Mouse (Mus musculus) brain, embryonic 18.5 days (tissue): ENCODE measurements around the gene Lhx8.

ENCODE experiments used
- DNase-seq: peaks from one replicate; pipeline ENCODE4 v3.0.0-alpha.2; 2012; ENCODE audit warnings: low read depth, low spot score

Gene Lhx8

GRCm38 (mm10) chr3:154330181-154331002 is at the start of gene Lhx8:
Gene Lhx8, minus strand, starts transcription at chr3:154330659.
- no peak for DNase-seq

- no peak for DNase-seq
These were observed 43.1 kb upstream of the Lhx8 start for GRCm38 (mm10) chr3:154373536-154373935.

GRCm38 (mm10) chr3:154372688-154373087 is 42.2 kb upstream of the Lhx8 start:
- no peak for DNase-seq

- no peak for DNase-seq
These were observed 36.9 kb upstream of the Lhx8 start for GRCm38 (mm10) chr3:154367327-154367726.

- no peak for DNase-seq
These were observed 34.2 kb upstream of the Lhx8 start for GRCm38 (mm10) chr3:154364604-154365209.

GRCm38 (mm10) chr3:154363507-154363906 is 33.0 kb upstream of the Lhx8 start:
- no peak for DNase-seq

GRCm38 (mm10) chr3:154359231-154359630 is 28.8 kb upstream of the Lhx8 start:
- DNase-seq = no peak

GRCm38 (mm10) chr3:154340294-154340914 is 9.9 kb upstream of the Lhx8 start:
- DNase-seq = no peak

- DNase-seq = no peak
These were observed 9.3 kb upstream of the Lhx8 start for GRCm38 (mm10) chr3:154339649-154340260.

GRCm38 (mm10) chr3:154334806-154335205 is 4.3 kb upstream of the Lhx8 start:
- DNase-seq = no peak

- DNase-seq = no peak
These were observed 3.0 kb upstream of the Lhx8 start for GRCm38 (mm10) chr3:154333401-154333999.

GRCm38 (mm10) chr3:154332941-154333340 is 2.5 kb upstream of the Lhx8 start:
- no peak for DNase-seq

- no peak for DNase-seq
These were observed 1.7 kb upstream of the Lhx8 start for GRCm38 (mm10) chr3:154332213-154332530.

GRCm38 (mm10) chr3:154331506-154332212 is 1.2 kb upstream of the Lhx8 start:
- no peak for DNase-seq

- no peak for DNase-seq
These were observed 513 bp upstream of the Lhx8 start for GRCm38 (mm10) chr3:154331003-154331340.

- DNase-seq = no peak
These were observed 907 bp downstream of the Lhx8 start for GRCm38 (mm10) chr3:154329323-154330180.

- DNase-seq = no peak
These were observed 1.6 kb downstream of the Lhx8 start for GRCm38 (mm10) chr3:154328721-154329322.

GRCm38 (mm10) chr3:154327883-154328720 is 2.4 kb downstream of the Lhx8 start:
- no peak for DNase-seq
